Mouse (Mus musculus): Measurements from ENCODE around the gene Apoc2.

Apoc2 gene

GRCm38 (mm10) chr7:19628536-19629360 is 49.0 kb downstream of the Apoc2 start:
- DNase-seq (ENCODE audit: low read depth, low spot score): peak; percentile 82

GRCm38 (mm10) chr7:19628192-19628535 is 49.6 kb downstream of the Apoc2 start:
- DNase-seq (ENCODE audit: low read depth, low spot score): no peak

- no peak for DNase-seq (ENCODE audit: low read depth, low spot score)
Observed at GRCm38 (mm10) chr7:19627721-19628120, 50.0 kb downstream of the Apoc2 start.

- no peak for DNase-seq (ENCODE audit: low read depth, low spot score)
Observed at GRCm38 (mm10) chr7:19623433-19623832, 54.3 kb downstream of the Apoc2 start.

- DNase-seq (ENCODE audit: low read depth, low spot score): no peak
Observed at GRCm38 (mm10) chr7:19622241-19622640, 55.5 kb downstream of the Apoc2 start.
